Mouse (Mus musculus): ENCODE data around the gene Ift52.

GRCm38 (mm10) chr2:162973637-162974036 is 43.5 kb upstream of the Ift52 start:
- TF ChIP-seq CTCF (IDR thresholded peaks at IDR 0.05; ENCODE audit: insufficient read depth, low read length) (no peak), POLR2A (IDR thresholded peaks at IDR 0.05; ENCODE audit: borderline replicate concordance, extremely low read depth, low read depth, low read length) (no peak)
